Mouse (Mus musculus): Measurements from ENCODE around the gene Neu1. TPM values are rescaled to one million over a fixed set of nuclear protein-coding genes. Genes with fewer than 3 reads are reported as not detected.
A peak's percentile ranks its signal among the peaks of the same experiment; 100 is the strongest.
"Not testable (repeated sequence)": the region's sequence is repeated elsewhere in the genome, so short reads cannot be mapped to it uniquely, and the experiment has no call there.

Neu1 gene
- polyA plus RNA-seq, 1 experiment = 448 TPM

GRCm38 (mm10) chr17:34897373-34898159, 33.5 kb upstream of the Neu1 start:
- WGBS = 17% methylated on average over 10 of the region's 10 CpGs
- H3K4me1 ChIP-seq (ENCODE audit: control insufficient read depth, insufficient read depth, low read length) = no peaks in the 10 kb centered on the region; the same call in 1 of the 2 replicates
- peak; percentile 47 for DNase-seq

GRCm38 (mm10) chr17:34898160-34898586, 32.9 kb upstream of the Neu1 start, which contains the start of the genes C2 and Ehmt2:
Gene C2 (minus strand): TSS chr17:34898265.
Gene Ehmt2 (plus strand): TSS chr17:34898469.
- under 1% methylated on average over 27 of the region's 44 CpGs for WGBS
- Histone ChIP-seq H3K27ac (ENCODE audit: insufficient read depth, low read depth, low read length) (peak within 1 kb of the TSS; percentile 87), H3K27me3 (replicated peaks; ENCODE audit: control insufficient read depth, insufficient read depth, low read length) (no peaks in the 10 kb centered on the region), H3K4me1 (ENCODE audit: control insufficient read depth, insufficient read depth, low read length) (no peaks in the 10 kb centered on the region; the same call in 1 of the 2 replicates), H3K4me3 (ENCODE audit: insufficient read depth, low read depth, low read length) (peak within 1 kb of the TSS; percentile 89), H3K36me3 (ENCODE audit: control insufficient read depth, insufficient read depth, low read length) (no peaks in the 10 kb centered on the region; the same call in 1 of the 2 replicates)
- peak; percentile 87 for DNase-seq
- no peak for TF ChIP-seq CTCF (conservative IDR thresholded peaks at IDR 0.05; ENCODE audit: insufficient read depth, insufficient read length, low read depth, low read length)
- no peak for TF ChIP-seq POLR2A (IDR thresholded peaks at IDR 0.05; ENCODE audit: low read depth, low read length)

More at GRCm38 (mm10) chr17:34897373-34898159, 33.5 kb upstream of the Neu1 start:
- H3K36me3 ChIP-seq (ENCODE audit: control insufficient read depth, insufficient read depth, low read length) = no peaks in the 10 kb centered on the region; the same call in 1 of the 2 replicates
- H3K27me3 ChIP-seq (replicated peaks; ENCODE audit: control insufficient read depth, insufficient read depth, low read length) = no peaks in the 10 kb centered on the region
- peak overlapping the region; percentile 87 for H3K27ac ChIP-seq (ENCODE audit: insufficient read depth, low read depth, low read length)
- H3K4me3 ChIP-seq (ENCODE audit: insufficient read depth, low read depth, low read length) = peak overlapping the region; percentile 89
- TF ChIP-seq CTCF (conservative IDR thresholded peaks at IDR 0.05; ENCODE audit: insufficient read depth, insufficient read length, low read depth, low read length) = no peak
- no peak for TF ChIP-seq POLR2A (IDR thresholded peaks at IDR 0.05; ENCODE audit: low read depth, low read length)

DNA sequence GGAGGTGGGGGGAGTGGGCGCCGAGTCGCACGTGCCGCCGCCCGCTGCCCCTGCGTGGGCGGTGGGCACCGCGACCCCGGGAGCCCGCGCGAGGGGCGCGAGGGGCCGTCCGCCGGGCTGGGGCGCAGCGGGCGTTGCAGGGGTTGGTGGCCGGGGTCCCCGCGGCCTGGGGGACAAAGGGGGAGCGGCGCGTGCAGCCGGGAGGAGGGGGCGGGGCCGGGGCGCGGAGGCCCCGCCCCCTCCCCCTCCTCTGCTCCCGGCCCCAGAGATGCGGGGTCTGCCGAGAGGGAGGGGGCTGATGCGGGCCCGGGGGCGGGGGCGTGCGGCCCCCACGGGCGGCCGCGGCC, 32.4 kb upstream of the Neu1 start:
- Histone ChIP-seq H3K36me3 (ENCODE audit: control insufficient read depth, insufficient read depth, low read length) (no peaks in the 10 kb centered on the region; the same call in 1 of the 2 replicates), H3K4me1 (ENCODE audit: control insufficient read depth, insufficient read depth, low read length) (no peaks in the 10 kb centered on the region; the same call in 1 of the 2 replicates), H3K27ac (ENCODE audit: insufficient read depth, low read depth, low read length) (no peak overlapping the region), H3K27me3 (replicated peaks; ENCODE audit: control insufficient read depth, insufficient read depth, low read length) (no peaks in the 10 kb centered on the region), H3K4me3 (ENCODE audit: insufficient read depth, low read depth, low read length) (peak overlapping the region; percentile 89)
- no peak for TF ChIP-seq CTCF (conservative IDR thresholded peaks at IDR 0.05; ENCODE audit: insufficient read depth, insufficient read length, low read depth, low read length)
- TF ChIP-seq POLR2A (IDR thresholded peaks at IDR 0.05; ENCODE audit: low read depth, low read length) = no peak
- DNase-seq = peak; percentile 19
- 0% methylated on average over 29 of the region's 47 CpGs for WGBS

DNA sequence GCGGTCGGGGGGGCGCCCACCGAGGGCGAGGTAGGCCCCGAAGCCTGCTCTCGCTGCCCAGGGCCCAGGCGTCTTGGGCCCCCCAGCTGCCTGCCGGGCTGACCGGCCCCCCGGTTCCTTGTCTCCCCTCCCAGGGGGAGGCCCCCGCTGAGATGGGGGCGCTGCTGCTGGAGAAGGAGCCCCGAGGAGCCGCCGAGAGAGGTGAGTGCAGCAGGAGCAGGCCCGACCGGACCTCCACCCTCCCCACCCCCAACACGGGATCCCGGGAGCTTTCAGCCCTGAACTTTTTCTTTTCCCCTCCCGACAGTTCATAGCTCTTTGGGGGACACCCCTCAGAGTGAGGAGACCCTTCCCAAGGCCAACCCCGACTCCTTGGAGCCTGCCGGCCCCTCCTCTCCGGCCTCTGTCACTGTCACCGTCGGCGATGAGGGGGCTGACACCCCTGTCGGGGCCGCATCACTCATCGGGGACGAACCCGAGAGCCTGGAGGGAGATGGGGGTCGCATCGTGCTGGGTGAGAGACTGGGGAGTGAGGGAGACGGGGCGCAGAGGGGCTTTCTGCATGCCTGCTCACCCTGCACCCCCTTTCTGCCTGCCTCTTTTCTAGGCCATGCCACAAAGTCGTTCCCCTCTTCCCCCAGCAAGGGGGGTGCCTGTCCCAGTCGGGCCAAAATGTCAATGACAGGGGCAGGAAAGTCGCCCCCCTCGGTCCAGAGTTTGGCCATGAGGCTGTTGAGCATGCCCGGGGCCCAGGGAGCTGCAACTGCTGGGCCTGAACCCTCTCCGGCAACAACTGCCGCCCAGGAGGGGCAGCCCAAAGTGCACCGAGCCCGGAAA, 31.8 kb upstream of the Neu1 start:
- Histone ChIP-seq H3K36me3 (ENCODE audit: control insufficient read depth, insufficient read depth, low read length) (no peaks in the 10 kb centered on the region; the same call in 1 of the 2 replicates), H3K4me1 (ENCODE audit: control insufficient read depth, insufficient read depth, low read length) (no peaks in the 10 kb centered on the region), H3K27me3 (replicated peaks; ENCODE audit: control insufficient read depth, insufficient read depth, low read length) (no peaks in the 10 kb centered on the region), H3K4me3 (ENCODE audit: insufficient read depth, low read depth, low read length) (peak overlapping the region; percentile 89), H3K27ac (ENCODE audit: insufficient read depth, low read depth, low read length) (peak overlapping the region; percentile 85)
- WGBS = under 1% methylated on average over 35 of the region's 45 CpGs
- no peak for TF ChIP-seq POLR2A (IDR thresholded peaks at IDR 0.05; ENCODE audit: low read depth, low read length)
- TF ChIP-seq CTCF (conservative IDR thresholded peaks at IDR 0.05; ENCODE audit: insufficient read depth, insufficient read length, low read depth, low read length) = no peak
- peak; percentile 68 for DNase-seq

GRCm38 (mm10) chr17:34899890-34900243, 31.2 kb upstream of the Neu1 start:
- no peak for TF ChIP-seq CTCF (conservative IDR thresholded peaks at IDR 0.05; ENCODE audit: insufficient read depth, insufficient read length, low read depth, low read length)
- TF ChIP-seq POLR2A (IDR thresholded peaks at IDR 0.05; ENCODE audit: low read depth, low read length) = no peak
- no peaks in the 10 kb centered on the region; the same call in 1 of the 2 replicates for H3K36me3 ChIP-seq (ENCODE audit: control insufficient read depth, insufficient read depth, low read length)
- H3K4me3 ChIP-seq (ENCODE audit: insufficient read depth, low read depth, low read length) = peak overlapping the region; percentile 89
- H3K27ac ChIP-seq (ENCODE audit: insufficient read depth, low read depth, low read length) = peak overlapping the region; percentile 85
- no peaks in the 10 kb centered on the region for H3K27me3 ChIP-seq (replicated peaks; ENCODE audit: control insufficient read depth, insufficient read depth, low read length)
- WGBS = 0% methylated on average over 5 of the region's 5 CpGs
- peak; percentile 61 for DNase-seq
- H3K4me1 ChIP-seq (ENCODE audit: control insufficient read depth, insufficient read depth, low read length) = no peaks in the 10 kb centered on the region

GRCm38 (mm10) chr17:34900826-34901225, 30.2 kb upstream of the Neu1 start:
- not testable (repeated sequence) for H3K36me3 ChIP-seq (ENCODE audit: control insufficient read depth, insufficient read depth, low read length); H3K4me1 ChIP-seq (ENCODE audit: control insufficient read depth, insufficient read depth, low read length); H3K27ac ChIP-seq (ENCODE audit: insufficient read depth, low read depth, low read length); H3K4me3 ChIP-seq (ENCODE audit: insufficient read depth, low read depth, low read length); H3K27me3 ChIP-seq (replicated peaks; ENCODE audit: control insufficient read depth, insufficient read depth, low read length); DNase-seq

DNA sequence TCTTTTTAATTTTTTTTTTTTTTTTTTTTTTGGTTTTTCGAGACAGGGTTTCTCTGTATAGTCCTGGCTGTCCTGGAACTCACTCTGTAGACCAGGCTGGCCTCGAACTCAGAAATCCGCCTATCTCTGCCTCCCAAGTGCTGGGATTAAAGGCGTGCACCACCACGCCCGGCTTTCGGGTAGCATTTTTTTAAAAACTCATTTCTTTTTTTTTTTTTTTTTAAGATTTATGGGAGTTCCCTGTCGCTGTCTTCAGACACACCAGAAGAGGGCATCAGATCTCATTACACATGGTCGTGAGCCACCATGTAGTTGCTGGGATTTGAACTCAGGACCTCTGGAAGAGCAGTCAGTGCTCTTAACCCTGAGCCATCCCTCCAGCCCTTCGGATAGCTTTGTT, 29.1 kb upstream of the Neu1 start:
- WGBS = 89% methylated on average over 9 of the region's 10 CpGs
- H3K4me1 ChIP-seq (ENCODE audit: control insufficient read depth, insufficient read depth, low read length); H3K27me3 ChIP-seq (replicated peaks; ENCODE audit: control insufficient read depth, insufficient read depth, low read length); DNase-seq; H3K36me3 ChIP-seq (ENCODE audit: control insufficient read depth, insufficient read depth, low read length); H3K27ac ChIP-seq (ENCODE audit: insufficient read depth, low read depth, low read length); H3K4me3 ChIP-seq (ENCODE audit: insufficient read depth, low read depth, low read length): not testable (repeated sequence)

Data from kidney, adult 2 months (tissue).